Mouse (Mus musculus): ENCODE data around the gene Hcn2.
"Not testable (repeated sequence)": the region's sequence is repeated elsewhere in the genome, so short reads cannot be mapped to it uniquely, and the experiment has no call there.

DNA sequence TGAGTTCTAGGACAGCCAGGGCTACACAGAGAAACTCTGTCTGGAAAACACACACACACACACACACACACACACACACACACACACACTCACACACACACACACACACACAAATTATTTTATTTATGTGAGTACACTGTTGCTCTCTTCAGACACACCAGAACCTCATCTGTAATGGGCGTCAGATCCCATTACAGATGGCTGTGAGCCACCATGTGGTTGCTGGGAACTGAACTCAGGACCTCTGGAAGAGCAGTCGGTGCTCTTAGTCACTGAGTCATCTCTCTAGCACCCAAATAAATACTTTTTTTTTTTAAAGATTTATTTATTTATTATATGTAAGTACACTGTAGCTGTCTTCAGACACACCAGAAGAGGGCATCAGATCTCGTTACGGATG lies 13.5 kb upstream of the Hcn2 start:
- TF ChIP-seq CTCF (IDR thresholded peaks at IDR 0.05; ENCODE audit: low read depth, low read length); GATA1 (IDR thresholded peaks at IDR 0.05; ENCODE audit: borderline replicate concordance, low read length): not testable (repeated sequence)
